Mouse (Mus musculus): Measurements from ENCODE around the gene Fads2. TPM values are rescaled to one million over a fixed set of nuclear protein-coding genes. Genes with fewer than 3 reads are reported as not detected.
"Not testable (repeated sequence)": the region's sequence is repeated elsewhere in the genome, so short reads cannot be mapped to it uniquely, and the experiment has no call there.

The Fads2 gene
- polyA plus RNA-seq, 1 experiment from 2014 or later, result 46.8 TPM

GRCm38 (mm10) chr19:10137423-10137822, 35.9 kb upstream of the Fads2 start:
- ATAC-seq, result no peak
- H3K4me1 ChIP-seq (replicated peaks; ENCODE audit: control insufficient read depth, insufficient read depth, low read length), result 0 out of 2 replicates have a peak, but pooled peaks cover 4% of the 10 kb centered on the region
- H3K9me3 ChIP-seq (ENCODE audit: control insufficient read depth), result no peaks in the 10 kb centered on the region
- no peak for TF ChIP-seq CTCF (IDR thresholded peaks at IDR 0.05; ENCODE audit: low read depth)
- H3K27me3 ChIP-seq (replicated peaks; ENCODE audit: control insufficient read depth, insufficient read depth, low read length), result no peaks in the 10 kb centered on the region
- H3K36me3 ChIP-seq (ENCODE audit: control insufficient read depth, insufficient read depth), result no peaks in the 10 kb centered on the region
- no peak overlapping the region for H3K27ac ChIP-seq (ENCODE audit: low read depth, low read length)
- no peak overlapping the region for H3K4me2 ChIP-seq (replicated peaks; ENCODE audit: low read depth)
- H3K4me3 ChIP-seq (ENCODE audit: low read depth, low read length), result no peak overlapping the region
- 72% methylated on average over 5 of the region's 5 CpGs for WGBS
- no peak overlapping the region for H3K9ac ChIP-seq (ENCODE audit: low read depth, low read length)

GRCm38 (mm10) chr19:10134692-10135091, 33.1 kb upstream of the Fads2 start:
- Histone ChIP-seq H3K36me3 (ENCODE audit: control insufficient read depth, insufficient read depth) (no peaks in the 10 kb centered on the region), H3K9ac (ENCODE audit: low read depth, low read length) (no peak overlapping the region)
- WGBS, result 32% methylated on average over 2 of the region's 2 CpGs

GRCm38 (mm10) chr19:10129547-10129946, 28.0 kb upstream of the Fads2 start:
- not testable (repeated sequence) for H3K27ac ChIP-seq (ENCODE audit: low read depth, low read length); H3K4me1 ChIP-seq (replicated peaks; ENCODE audit: control insufficient read depth, insufficient read depth, low read length); H3K4me2 ChIP-seq (replicated peaks; ENCODE audit: low read depth); ATAC-seq; H3K4me3 ChIP-seq (ENCODE audit: low read depth, low read length); H3K9me3 ChIP-seq (ENCODE audit: control insufficient read depth); H3K9ac ChIP-seq (ENCODE audit: low read depth, low read length); H3K27me3 ChIP-seq (replicated peaks; ENCODE audit: control insufficient read depth, insufficient read depth, low read length); H3K36me3 ChIP-seq (ENCODE audit: control insufficient read depth, insufficient read depth)
- 80% methylated on average over 7 of the region's 7 CpGs for WGBS

More at GRCm38 (mm10) chr19:10134692-10135091, 33.1 kb upstream of the Fads2 start:
- Histone ChIP-seq H3K27ac (ENCODE audit: low read depth, low read length) (0 out of 2 replicates have a peak overlapping the region, but pooled peaks have one; percentile 15), H3K9me3 (ENCODE audit: control insufficient read depth) (no peaks in the 10 kb centered on the region), H3K4me1 (replicated peaks; ENCODE audit: control insufficient read depth, insufficient read depth, low read length) (0 out of 2 replicates have a peak, but pooled peaks cover 4% of the 10 kb centered on the region), H3K4me3 (ENCODE audit: low read depth, low read length) (no peak overlapping the region), H3K4me2 (replicated peaks; ENCODE audit: low read depth) (no peak overlapping the region), H3K27me3 (replicated peaks; ENCODE audit: control insufficient read depth, insufficient read depth, low read length) (no peaks in the 10 kb centered on the region)
- TF ChIP-seq CTCF (IDR thresholded peaks at IDR 0.05; ENCODE audit: low read depth), result no peak
- no peak for ATAC-seq

- 25% methylated on average over 5 of the region's 5 CpGs for WGBS
- H3K9ac ChIP-seq (ENCODE audit: low read depth, low read length), result no peak overlapping the region
- no peak for ATAC-seq
- H3K4me1 ChIP-seq (replicated peaks; ENCODE audit: control insufficient read depth, insufficient read depth, low read length), result no peaks in the 10 kb centered on the region
- no peak overlapping the region for H3K4me3 ChIP-seq (ENCODE audit: low read depth, low read length)
- no peak overlapping the region for H3K27ac ChIP-seq (ENCODE audit: low read depth, low read length)
- H3K4me2 ChIP-seq (replicated peaks; ENCODE audit: low read depth), result no peak overlapping the region
- no peaks in the 10 kb centered on the region for H3K9me3 ChIP-seq (ENCODE audit: control insufficient read depth)
- no peaks in the 10 kb centered on the region for H3K27me3 ChIP-seq (replicated peaks; ENCODE audit: control insufficient read depth, insufficient read depth, low read length)
- no peak for TF ChIP-seq CTCF (IDR thresholded peaks at IDR 0.05; ENCODE audit: low read depth)
- H3K36me3 ChIP-seq (ENCODE audit: control insufficient read depth, insufficient read depth), result no peaks in the 10 kb centered on the region
These were observed 25.1 kb upstream of the Fads2 start for GRCm38 (mm10) chr19:10126479-10127250.

- no peaks in the 10 kb centered on the region for H3K9me3 ChIP-seq (ENCODE audit: control insufficient read depth)
- no peak overlapping the region for H3K27ac ChIP-seq (ENCODE audit: low read depth, low read length)
- no peak for ATAC-seq
- H3K36me3 ChIP-seq (ENCODE audit: control insufficient read depth, insufficient read depth), result no peaks in the 10 kb centered on the region
- no peak overlapping the region for H3K4me2 ChIP-seq (replicated peaks; ENCODE audit: low read depth)
- H3K27me3 ChIP-seq (replicated peaks; ENCODE audit: control insufficient read depth, insufficient read depth, low read length), result no peaks in the 10 kb centered on the region
- 75% methylated on average over 7 of the region's 7 CpGs for WGBS
- H3K4me1 ChIP-seq (replicated peaks; ENCODE audit: control insufficient read depth, insufficient read depth, low read length), result no peaks in the 10 kb centered on the region
- no peak overlapping the region for H3K4me3 ChIP-seq (ENCODE audit: low read depth, low read length)
- no peak for TF ChIP-seq CTCF (IDR thresholded peaks at IDR 0.05; ENCODE audit: low read depth)
- no peak overlapping the region for H3K9ac ChIP-seq (ENCODE audit: low read depth, low read length)
These were observed 22.5 kb upstream of the Fads2 start for GRCm38 (mm10) chr19:10123892-10124634.

- H3K36me3 ChIP-seq (ENCODE audit: control insufficient read depth, insufficient read depth), result no peaks in the 10 kb centered on the region
- WGBS, result 76% methylated on average over 5 of the region's 5 CpGs
- no peak overlapping the region for H3K4me2 ChIP-seq (replicated peaks; ENCODE audit: low read depth)
- no peak overlapping the region for H3K9ac ChIP-seq (ENCODE audit: low read depth, low read length)
- H3K27ac ChIP-seq (ENCODE audit: low read depth, low read length), result no peak overlapping the region
- no peaks in the 10 kb centered on the region for H3K9me3 ChIP-seq (ENCODE audit: control insufficient read depth)
- no peak; the same call in 1 of the 2 replicates for ATAC-seq
- no peak for TF ChIP-seq CTCF (IDR thresholded peaks at IDR 0.05; ENCODE audit: low read depth)
- no peak overlapping the region for H3K4me3 ChIP-seq (ENCODE audit: low read depth, low read length)
- H3K4me1 ChIP-seq (replicated peaks; ENCODE audit: control insufficient read depth, insufficient read depth, low read length), result no peaks in the 10 kb centered on the region
- no peaks in the 10 kb centered on the region for H3K27me3 ChIP-seq (replicated peaks; ENCODE audit: control insufficient read depth, insufficient read depth, low read length)
These were observed 20.6 kb upstream of the Fads2 start for GRCm38 (mm10) chr19:10122021-10122631.

Measured in intestine, postnatal 0 days (tissue).